Mouse (Mus musculus) gastrocnemius, postnatal 10 days (tissue): ENCODE results near the gene Mettl27. TPM values are rescaled to one million over a fixed set of nuclear protein-coding genes. Genes with fewer than 3 reads are reported as not detected.

Experiments used
- DNase-seq: peaks from one replicate; pipeline ENCODE4 v3.0.0; 2021; ENCODE audit warnings: mixed read lengths
- long read RNA-seq, 2 experiments: library from polyadenylated mRNA; stranded (forward); transcript quantifications; one replicate each; pipeline ENCODE4 v2.0.0; 2021
- total RNA-seq, 2 experiments: library from RNA; stranded (reverse); gene quantifications; 2 replicates each; pipeline ENCODE4 v1.2.3; 2021

The Mettl27 gene
- total RNA-seq = 1 to 10 TPM; 7.4 to 8.6 TPM
- long read RNA-seq, experiment 1, partial matches to known transcripts = 4 of 7 reads
- long read RNA-seq, experiment 1, other reads (novel, unspliced or antisense) = 2 of 7 reads
- long read RNA-seq, experiment 2, partial matches to known transcripts = 0 of 4 reads
- long read RNA-seq, experiment 2, other reads (novel, unspliced or antisense) = 1 of 4 reads

DNA sequence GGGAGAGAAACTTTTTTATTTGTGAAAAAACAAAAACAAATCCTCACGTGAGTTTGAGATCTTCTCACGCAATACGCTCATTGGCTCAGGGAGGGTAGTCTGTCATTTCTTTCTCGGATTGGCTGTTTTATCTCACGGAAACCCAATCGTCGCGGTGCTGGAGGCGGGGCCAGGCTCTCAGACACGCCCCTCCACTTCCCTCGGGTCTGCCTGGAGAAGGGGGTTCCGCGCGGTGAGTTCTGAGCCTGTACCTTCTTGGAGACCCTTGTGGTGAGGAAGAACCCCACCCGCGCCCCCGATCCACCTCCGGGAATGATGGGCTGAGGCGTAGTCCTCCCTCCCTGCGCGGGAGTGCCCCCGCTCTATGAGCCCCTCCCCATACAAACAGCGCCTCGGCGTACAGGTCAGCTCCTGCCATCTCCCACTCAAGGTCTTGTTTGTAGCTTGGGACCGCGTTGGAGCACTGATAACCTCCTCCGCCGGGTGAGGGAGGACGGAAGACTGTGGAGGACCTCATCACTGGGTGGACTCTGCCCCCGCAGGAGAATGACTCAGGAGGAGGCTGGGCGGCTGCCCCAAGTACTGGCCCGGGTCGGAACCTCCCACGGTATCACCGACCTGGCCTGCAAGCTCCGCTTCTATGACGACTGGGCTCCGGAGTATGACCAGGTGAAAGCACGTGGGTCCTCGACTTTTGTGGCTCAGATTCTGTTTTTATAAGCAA, at the start of gene Mettl27:
TSS of gene Mettl27 (plus strand) at position 190 of the 724 bp plus-strand sequence.
- DNase-seq = peak; percentile 81

DNA sequence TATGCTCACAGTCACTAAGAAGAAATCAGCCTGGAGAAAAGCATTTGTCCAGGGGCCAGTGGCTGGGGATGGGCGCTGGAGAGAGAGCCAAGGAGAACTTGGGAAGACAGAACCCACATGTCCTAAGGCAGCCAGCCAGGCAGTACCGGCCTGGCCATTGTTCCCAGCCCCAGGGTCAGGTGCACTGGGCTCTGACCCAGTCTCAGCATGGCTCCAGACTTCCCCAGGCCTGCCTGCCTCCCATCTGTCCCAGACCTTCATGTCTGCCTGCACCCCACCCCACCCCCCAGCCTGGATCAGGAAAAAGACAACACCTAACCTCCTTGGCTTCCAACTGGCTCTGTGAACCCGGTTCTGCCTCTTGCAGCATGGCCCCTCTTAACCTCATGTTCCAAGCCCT, 49.1 kb upstream of the Mettl27 start:
- DNase-seq = no peak

DNA sequence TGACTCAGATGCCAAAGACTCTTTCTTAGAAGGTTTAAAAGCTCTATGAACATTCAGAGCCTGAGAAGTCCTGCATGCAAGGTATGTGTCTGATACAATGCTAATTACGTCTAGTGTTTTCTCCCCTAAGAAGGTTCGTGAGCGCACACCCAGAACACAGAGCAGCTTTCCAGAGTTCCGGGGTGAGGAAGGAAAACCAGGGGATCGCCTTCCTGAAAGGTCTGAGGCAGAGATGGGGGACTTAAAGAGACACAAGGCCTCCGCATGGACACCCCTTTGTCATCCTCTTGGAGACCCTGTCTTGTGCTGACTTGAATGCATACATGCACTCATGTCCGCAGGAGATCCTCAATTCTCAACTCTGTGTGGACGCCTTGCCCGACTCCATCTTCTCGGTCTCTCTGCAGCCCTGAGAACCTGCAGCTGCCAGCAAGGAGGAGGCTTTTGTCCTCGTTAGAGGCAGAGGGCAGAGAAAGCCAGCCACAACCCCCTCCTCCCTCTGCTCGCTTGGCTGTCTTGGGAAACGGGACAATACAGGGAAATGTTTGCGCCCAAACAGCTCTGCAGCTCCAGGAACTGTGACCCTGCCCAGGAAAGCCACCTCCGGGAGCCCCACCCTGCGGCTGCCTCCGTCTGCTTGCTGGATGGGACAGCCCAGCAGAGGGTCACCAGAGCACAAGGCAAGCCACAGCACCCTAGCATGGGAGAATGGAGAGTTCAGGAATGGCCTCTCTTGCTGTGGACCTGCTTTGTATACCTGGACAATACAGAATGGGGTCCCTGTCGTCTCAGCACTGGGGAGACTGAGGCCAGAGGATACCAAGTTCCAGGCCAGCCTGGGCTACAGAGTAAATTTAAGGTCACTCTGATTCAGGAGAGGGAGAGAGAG, 44.5 kb upstream of the Mettl27 start:
- DNase-seq = no peak

DNA sequence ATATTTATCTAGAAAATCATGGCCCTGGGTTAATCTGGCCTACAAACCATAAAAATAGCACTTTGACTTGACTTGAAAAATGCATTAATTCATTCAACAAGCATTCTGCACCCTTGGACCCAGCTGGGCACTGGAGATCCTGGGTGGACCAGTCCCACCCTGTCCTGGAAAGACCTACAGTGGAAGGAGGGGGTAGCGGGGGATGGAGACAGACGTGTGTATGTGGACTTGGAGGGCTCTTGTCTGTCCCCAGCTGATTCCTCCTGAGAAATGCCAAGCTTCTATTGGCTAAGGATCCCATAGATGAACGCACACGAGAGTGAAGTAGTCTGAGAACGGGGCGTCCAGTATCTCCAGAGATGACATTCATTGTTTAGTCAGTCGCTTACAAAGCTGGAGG, 43.7 kb upstream of the Mettl27 start:
- DNase-seq = no peak

DNA sequence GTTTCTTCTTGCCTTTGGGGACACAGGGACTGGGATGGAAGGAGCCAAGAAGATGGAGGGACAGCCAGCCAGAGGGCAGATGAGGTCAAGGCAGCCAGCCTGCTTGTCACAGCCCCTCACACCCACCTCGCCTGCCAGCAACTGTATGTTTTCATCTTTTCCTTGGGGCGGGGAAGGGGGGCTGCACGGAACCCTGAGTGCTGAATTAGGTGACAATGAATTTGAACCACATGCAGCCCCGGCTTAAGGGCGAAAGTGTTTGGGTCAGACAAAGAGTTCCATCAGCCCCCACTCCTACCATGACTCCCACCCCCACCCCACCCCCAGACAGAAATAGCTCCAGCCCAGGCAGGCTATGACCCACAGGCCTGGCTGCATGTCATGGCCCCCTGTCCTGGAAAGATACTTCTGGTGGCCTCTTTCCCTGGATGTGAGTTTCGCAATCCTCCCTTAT, 41.5 kb upstream of the Mettl27 start:
- DNase-seq = no peak

DNA sequence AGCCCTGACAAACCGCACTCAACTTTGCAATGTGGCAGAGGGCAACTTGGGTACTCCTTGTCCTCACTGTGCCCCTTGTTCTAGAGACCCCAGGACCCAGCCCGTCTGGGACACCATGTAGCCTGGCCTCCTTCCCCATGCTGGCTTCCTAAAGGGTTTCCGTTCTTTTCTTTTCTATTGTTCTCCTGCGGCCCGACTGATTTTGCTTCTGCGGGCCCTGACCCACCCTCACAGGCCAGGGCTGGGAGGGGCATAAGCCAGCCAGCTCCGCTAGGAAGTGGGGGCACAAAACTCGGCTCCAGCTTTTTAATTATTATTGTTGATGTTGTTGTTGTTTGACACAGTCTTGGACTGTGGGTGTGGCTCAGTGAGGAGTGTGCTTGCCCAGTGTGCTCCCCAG, 40.6 kb upstream of the Mettl27 start:
- no peak for DNase-seq

DNA sequence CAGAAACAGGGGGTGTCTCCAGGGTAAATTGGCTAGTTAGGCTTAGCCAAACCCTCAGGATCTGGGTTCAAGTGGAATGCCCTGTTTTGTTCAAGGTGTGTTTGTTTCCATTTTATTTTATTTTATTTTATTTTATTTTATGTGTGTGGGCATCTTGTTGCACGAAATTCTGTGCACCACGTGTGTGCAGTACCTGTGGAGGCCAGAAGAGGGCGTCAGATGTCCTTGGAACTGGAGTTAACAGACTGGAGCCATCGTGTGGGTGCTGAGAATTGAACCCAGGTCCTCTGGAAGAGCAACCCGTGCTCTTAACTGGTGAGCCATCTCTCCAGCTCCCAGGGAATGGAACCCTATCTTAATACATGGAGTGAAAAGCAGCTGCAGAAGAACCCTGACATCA, 39.5 kb upstream of the Mettl27 start:
- no peak for DNase-seq

DNA sequence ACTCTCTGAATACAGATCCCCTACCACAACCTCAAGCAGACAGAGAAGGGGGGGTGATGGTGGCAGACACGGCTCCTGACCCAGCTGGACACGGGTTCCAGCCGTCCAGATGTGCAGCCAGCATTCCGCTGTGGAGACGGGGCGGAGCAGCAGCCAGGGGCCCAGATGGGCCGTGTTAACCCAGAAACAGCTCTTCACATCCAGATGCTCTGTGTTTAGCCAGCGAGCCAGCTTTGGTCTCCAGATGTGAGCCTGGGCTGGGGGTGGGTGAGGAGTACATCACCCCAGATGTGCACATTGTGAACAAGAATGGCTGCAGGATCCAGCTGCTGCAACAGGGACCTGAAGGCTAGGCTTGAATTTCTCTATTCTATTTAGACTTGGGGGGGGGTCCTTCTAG, 36.9 kb upstream of the Mettl27 start:
- no peak for DNase-seq

DNA sequence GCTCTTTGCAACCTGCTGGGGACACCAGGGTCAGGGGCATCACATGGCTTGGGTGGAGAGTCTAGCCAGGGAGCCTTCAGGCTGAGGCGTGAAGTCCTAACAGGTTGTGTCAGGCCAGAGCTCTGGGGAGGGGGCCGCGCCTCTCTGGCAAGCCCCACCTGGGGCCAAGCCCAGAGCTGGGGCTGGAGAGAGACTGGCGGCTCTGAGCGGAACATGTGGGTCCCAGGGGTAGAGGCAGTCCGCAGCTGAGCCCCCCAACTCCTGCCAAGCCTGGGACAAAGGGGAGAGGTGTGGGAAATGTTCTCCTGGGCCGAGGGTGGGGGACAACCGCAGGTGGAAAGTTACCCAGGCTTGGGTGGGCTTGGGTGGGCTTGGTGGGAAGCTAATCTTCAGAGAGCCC, 35.2 kb upstream of the Mettl27 start:
- no peak for DNase-seq

DNA sequence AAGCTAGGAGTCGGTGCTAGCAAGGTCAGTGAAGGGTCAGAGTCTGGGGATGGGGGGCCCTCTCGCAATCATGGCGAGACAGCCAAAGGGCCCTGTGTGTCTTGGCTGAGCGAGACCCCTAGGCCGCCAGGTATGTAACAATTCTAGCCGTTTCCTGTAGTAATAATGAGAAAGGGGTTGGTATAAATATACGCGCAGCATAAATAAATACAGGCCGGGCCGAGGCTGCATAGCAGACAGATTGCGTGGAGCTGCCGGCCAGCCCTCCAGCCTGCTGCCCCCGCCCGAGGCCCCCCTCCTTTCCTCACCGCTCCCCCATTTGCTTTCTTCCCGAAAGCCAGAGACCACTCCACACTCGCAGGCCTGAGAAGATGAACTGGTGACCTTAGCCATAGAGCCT, 34.6 kb upstream of the Mettl27 start:
- no peak for DNase-seq

DNA sequence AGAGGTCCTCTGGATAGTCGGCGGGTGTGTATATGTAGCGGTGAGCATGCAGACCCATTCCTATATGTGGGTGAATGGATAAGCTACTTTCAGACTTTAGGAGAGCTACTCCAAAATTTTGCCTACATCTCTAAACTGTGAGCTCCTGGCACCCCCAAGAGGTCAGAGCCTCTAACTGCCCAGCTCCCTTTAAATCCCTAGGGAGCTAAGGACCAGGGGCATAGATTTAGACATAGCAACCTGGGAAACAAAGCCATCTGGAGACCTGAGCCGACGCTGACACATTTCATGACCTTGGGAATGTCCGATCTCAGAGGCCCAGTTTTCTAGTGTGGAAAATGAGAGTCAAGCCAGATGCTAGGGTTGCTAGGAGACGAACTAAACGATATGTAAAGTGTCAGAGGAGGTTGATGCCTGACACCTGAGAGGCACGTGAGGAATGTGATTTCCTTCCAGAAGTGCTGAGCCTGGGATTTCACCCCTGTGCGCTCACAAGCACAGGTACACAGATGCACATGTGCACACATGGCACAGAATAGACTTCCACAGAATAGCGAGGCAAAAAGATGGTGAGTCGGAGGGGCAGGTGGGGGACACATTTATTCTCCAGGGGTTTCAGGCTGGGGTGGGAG, 31.0 kb upstream of the Mettl27 start:
- DNase-seq = no peak

DNA sequence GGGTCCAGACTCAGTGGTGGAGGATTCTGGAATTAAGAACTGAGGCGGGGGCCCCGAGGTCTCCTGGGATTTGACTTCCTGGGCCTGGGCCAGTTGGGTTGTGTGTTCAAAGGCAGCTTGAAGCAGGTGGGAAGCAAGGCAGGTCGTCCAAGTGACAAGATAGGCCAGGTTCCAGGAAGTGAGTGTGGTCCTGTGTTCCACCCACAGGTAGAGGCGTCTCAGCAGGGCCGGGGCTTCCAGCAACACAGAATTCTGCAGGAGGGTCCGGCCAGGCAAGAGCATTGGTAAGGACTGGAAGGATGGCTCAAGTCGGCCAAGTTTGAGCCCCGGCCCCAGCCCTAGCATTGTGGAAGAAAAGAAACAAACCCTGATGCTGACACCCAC, 30.5 kb upstream of the Mettl27 start:
- no peak for DNase-seq

DNA sequence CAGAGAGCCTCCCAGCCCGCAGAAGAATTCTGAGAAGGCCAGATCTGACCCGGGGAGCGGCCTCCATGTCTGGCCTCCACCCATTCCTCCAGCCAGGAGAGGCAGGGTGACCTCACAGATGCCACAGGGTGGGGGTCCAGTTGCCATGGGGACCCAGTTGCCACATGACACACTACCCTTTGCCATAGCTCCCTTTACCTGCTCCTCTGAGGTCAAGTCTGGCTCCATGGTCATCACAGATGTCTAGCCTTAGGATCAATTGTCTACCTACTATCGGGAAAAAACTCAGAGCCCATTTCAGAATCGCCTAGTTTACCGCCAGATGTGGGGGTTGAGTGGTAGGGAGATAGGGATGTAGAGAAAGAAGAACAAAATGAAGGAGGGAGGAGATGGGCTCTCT, 25.5 kb upstream of the Mettl27 start, which contains the start of gene Tmem270:
TSS of gene Tmem270 (minus strand) at position 101 of the 400 bp plus-strand sequence.
- no peak for DNase-seq

DNA sequence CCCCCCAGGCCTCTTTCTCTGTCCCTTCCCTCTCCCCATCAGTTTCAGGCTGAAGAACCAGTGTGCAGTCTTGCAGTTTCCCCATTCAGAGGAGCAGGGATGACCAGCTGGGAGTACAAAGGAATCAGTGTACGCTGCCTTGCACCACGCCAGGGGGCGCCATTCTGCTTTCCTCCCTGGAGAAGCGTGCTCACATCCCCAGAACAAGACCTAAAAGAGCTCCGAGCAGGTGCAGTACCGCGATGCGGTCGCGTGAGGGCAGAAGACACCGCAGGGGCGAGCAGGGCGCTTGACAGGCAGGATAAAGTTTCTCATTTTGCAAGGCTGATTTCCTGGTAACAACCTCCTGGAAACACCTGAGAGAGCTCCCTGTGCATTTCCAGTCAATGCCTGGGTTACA, 25.0 kb upstream of the Mettl27 start:
- DNase-seq = peak; percentile 96

DNA sequence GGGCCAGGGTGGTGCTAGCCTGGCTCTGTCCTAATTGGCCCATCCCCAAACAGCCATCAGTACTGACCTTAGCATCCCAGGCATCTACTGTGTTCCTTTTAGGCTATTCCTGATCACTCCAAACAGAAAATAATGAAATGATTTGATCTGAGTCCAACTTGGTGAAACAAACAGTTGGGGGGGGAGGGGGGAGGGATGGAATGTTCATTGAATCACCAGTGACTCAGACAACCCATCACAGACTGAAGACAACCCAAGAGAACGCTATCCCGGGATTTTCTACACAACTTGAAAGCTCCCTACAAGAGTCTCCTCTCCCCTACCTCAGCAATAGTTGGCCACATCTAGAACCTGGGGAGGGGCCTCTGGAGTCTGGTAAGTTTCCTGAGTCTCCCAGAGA, 20.3 kb upstream of the Mettl27 start:
- DNase-seq = no peak

DNA sequence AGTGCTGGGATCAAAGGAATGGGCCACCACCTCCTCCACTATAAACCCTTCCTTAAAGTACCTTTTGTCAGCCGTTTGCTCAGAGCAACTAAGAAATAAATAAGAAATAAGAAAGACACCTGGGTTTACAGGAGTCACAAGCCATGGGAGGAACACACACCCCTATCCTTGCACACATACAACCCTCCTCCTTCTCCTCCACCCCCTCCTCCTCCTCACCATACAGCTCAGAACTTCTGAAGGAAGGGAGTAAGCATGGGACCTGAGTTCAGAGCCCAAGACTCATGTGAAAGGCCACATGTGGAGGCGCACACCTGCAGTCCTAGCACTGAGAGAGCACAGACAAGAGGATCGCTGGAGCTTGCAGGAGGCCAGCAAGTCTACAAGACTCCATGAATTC, 18.8 kb upstream of the Mettl27 start:
- DNase-seq = no peak

DNA sequence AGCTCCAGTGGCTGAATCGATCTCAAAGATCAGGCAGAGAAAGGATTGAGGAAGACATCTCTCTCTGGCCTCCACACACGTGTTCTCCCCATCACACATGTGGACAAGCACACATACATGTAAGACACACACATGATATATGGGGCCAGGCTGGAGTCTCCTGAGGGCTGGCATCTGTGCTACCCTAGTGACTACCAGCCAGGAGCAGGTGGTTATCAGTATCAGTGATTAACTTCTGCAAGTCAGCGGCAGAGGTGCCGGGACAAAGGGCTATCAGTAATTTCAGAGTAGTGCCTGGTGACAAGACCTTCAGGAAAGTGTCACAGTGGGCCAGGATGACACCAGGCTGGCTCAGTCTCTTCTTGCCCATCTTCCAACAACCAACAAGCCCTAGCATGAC, 18.4 kb upstream of the Mettl27 start:
- DNase-seq = no peak

DNA sequence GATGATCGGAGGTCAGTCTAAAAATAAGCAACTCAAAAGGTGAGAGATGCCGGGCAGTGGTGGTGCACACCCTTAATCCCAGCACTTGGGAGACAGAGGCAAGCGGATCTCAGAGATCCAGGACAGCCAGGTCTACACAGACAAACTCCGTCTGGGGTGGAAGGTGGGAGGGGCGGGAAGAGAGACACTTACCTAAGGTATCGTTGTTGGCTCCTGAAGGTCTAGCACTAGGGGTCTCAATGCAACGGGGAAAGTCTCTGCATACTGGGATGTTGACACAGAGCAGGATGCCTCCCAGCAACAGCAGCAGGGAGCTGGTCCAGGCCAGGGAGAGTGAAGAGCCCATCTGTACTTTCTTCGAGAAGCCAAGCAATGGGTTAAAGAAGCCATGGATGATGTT, 17.7 kb upstream of the Mettl27 start:
- DNase-seq = no peak

DNA sequence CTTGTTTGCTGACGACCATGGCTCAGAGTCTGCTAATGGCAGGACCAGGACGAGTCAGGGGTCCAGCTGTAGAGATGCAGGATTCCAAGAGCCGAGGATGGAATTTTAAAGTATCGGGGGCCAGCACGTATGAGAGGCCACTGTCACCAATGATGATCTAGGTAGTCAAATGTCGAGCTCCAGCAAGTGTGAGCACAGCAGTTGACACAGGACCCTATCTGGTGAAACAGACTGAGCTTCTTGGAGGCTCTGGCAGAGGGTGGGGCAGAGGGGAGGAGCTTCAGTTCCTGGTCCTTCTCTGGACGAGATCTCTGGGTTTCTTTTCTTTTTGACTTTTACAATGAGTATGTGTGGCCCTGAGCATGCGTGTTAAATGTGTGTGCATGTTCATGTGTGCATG, 16.9 kb upstream of the Mettl27 start, which contains the start of gene Cldn13:
TSS of gene Cldn13 (minus strand) at position 216 of the 400 bp plus-strand sequence.
- no peak for DNase-seq

DNA sequence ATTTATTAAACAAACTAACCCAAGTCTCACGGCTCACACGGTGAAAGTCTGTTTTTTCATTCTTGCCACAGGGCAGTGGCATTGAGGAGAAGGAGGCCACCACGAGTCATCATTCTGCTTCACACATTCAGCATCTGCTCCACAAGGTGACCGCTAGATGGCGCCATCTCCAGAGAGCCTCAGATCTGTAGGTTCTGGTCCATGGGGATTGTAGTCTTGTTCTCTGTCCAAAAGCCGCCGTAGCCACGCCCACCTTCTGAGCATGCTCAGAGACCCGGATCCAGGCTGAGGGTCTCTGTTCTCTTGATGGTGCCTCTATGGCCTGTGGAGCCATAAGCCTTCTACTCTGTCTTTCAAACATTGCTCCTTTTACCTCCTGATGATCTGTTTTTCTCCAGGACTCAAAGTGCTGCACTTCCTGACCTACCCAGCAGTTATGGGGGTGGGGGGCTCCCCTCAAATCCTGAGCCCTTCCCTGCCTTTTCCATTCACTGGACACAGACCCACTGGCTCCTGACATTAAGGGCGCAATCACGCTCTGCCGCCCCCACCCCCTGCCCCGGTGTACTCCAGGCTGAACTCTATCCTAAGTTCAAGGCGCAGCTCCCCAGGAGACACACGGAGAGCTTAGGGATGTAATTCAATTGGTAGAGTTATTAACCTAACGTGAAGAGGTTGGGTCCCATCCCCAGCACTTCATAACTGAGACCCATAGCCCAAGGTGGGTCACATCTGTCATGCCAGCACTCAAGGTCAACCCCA, 13.9 kb upstream of the Mettl27 start:
- peak; percentile 64 for DNase-seq

DNA sequence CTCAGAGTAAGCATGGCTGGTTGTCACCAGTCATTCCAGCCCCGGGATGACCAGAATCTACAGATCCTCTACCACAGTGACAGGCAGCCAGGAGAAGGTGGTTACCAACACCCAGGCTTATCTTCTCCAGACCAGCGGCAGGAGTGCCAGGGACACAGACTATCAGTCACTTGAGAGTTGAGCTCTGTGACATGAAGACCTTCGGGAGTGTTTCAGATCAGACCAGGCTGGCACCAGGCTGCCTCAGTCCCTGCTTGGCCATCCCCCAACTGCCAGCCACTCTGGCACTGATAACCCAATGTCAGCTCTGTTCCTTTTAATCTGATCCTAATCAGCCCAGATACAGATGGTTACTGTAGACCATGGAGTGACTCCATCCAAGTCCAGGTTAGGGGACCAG, 13.1 kb upstream of the Mettl27 start:
- no peak for DNase-seq
